Mouse (Mus musculus) heart, embryonic 11.5 days (tissue): Measurements from ENCODE around the gene Slc2a12. TPM values are rescaled to one million over a fixed set of nuclear protein-coding genes. Genes with fewer than 3 reads are reported as not detected.

Experiments used
- ATAC-seq: fragments of 200-750 bp; cut with Nextera tagmentation; replicated peaks from 2 replicates; pipeline ENCODE4 v1.8.0; 2017; ENCODE audit warnings: moderate library complexity; ENCODE audit not compliant: insufficient number of reproducible peaks, low FRiP score, low TSS enrichment
- H3K27ac ChIP-seq: fragments of 300-500 bp; sonication (generic); 2 replicates; pipeline ENCODE4 v1.5.1; 2014; ENCODE audit warnings: mild to moderate bottlenecking, low read depth, low read length
- H3K27me3 ChIP-seq: fragments of 300-500 bp; sonication (generic); 2 replicates; pipeline ENCODE4 v1.6.1; 2014; ENCODE audit warnings: mild to moderate bottlenecking, low read length, mixed read lengths; ENCODE audit not compliant: control insufficient read depth, insufficient read depth
- H3K36me3 ChIP-seq: fragments of 300-500 bp; sonication (generic); 2 replicates; pipeline ENCODE4 v1.6.1; 2014; ENCODE audit warnings: mild to moderate bottlenecking, low read length, moderate library complexity, mixed read lengths; ENCODE audit not compliant: control insufficient read depth, insufficient read depth
- H3K4me1 ChIP-seq: fragments of 300-500 bp; sonication (generic); 2 replicates; pipeline ENCODE4 v1.6.1; 2014; ENCODE audit warnings: low read length; ENCODE audit not compliant: control insufficient read depth, insufficient read depth
- H3K4me2 ChIP-seq: fragments of 300-500 bp; sonication (generic); 2 replicates; pipeline ENCODE4 v1.6.1; 2014; ENCODE audit warnings: mild to moderate bottlenecking, moderate library complexity
- H3K4me3 ChIP-seq: fragments of 300-500 bp; sonication (generic); 2 replicates; pipeline ENCODE4 v1.5.1; 2014; ENCODE audit warnings: low read depth, low read length
- H3K9ac ChIP-seq: fragments of 300-500 bp; sonication (generic); 2 replicates; pipeline ENCODE4 v1.6.1; 2014; ENCODE audit warnings: mild to moderate bottlenecking, low read depth, low read length, moderate library complexity
- H3K9me3 ChIP-seq: fragments of 300-500 bp; sonication (generic); replicated peaks from 2 replicates; pipeline ENCODE4 v1.6.1; 2016; ENCODE audit warnings: low read length; ENCODE audit not compliant: control insufficient read depth
- WGBS: fragments of 180-500 bp; shearing (Covaris S2); extraction: QIAGEN DNeasy Blood & Tissue Kit; methylation state at CpG from one replicate; pipeline ENCODE4 v1.1.7; 2014; ENCODE audit not compliant: insufficient replicate concordance; 5-methylcytosine and 5-hydroxymethylcytosine counted together
- polyA plus RNA-seq: library from polyadenylated mRNA; unstranded; fragments of >200 nt; fragmentation: Nextera tagmentation; extraction: Ambion mirVana; gene quantifications from 2 replicates; pipeline ENCODE4 v1.2.1, GENCODE M21; 2014

Slc2a12 gene
- polyA plus RNA-seq, 1 experiment from 2014 or later, result 1.9 TPM

- H3K27me3 ChIP-seq, result no peaks in the 10 kb centered on the region
- no peak overlapping the region for H3K9ac ChIP-seq
- no peaks in the 10 kb centered on the region for H3K36me3 ChIP-seq
- ATAC-seq, result no peak
- no peak overlapping the region for H3K27ac ChIP-seq
- WGBS, result 36% methylated on average over 10 of the region's 10 CpGs
- H3K4me1 ChIP-seq, result no peaks in the 10 kb centered on the region
- no peak overlapping the region for H3K4me3 ChIP-seq
- no peak overlapping the region for H3K4me2 ChIP-seq
- H3K9me3 ChIP-seq, result no peaks in the 10 kb centered on the region
Observed at GRCm38 (mm10) chr10:22615309-22615708, 29.5 kb upstream of the Slc2a12 start.

- Histone ChIP-seq H3K4me1 (no peaks in the 10 kb centered on the region), H3K36me3 (no peaks in the 10 kb centered on the region), H3K9ac (no peak overlapping the region), H3K9me3 (no peaks in the 10 kb centered on the region), H3K27ac (no peak overlapping the region), H3K27me3 (no peaks in the 10 kb centered on the region), H3K4me3 (no peak overlapping the region), H3K4me2 (no peak overlapping the region)
- WGBS, result 61% methylated on average over 2 of the region's 2 CpGs
- no peak for ATAC-seq
Observed at GRCm38 (mm10) chr10:22618842-22619241, 26.0 kb upstream of the Slc2a12 start.

- Histone ChIP-seq H3K27ac (no peak overlapping the region), H3K27me3 (no peaks in the 10 kb centered on the region), H3K4me2 (no peak overlapping the region), H3K9ac (no peak overlapping the region), H3K4me1 (no peaks in the 10 kb centered on the region), H3K36me3 (no peaks in the 10 kb centered on the region), H3K4me3 (no peak overlapping the region), H3K9me3 (no peaks in the 10 kb centered on the region)
- 63% methylated on average over 1 of the region's 1 CpGs for WGBS
- ATAC-seq, result no peak
Observed at GRCm38 (mm10) chr10:22628832-22629231, 16.0 kb upstream of the Slc2a12 start.

- Histone ChIP-seq H3K4me1 (no peaks in the 10 kb centered on the region), H3K4me2 (no peak overlapping the region), H3K36me3 (no peaks in the 10 kb centered on the region), H3K4me3 (no peak overlapping the region), H3K9me3 (no peaks in the 10 kb centered on the region), H3K27me3 (no peaks in the 10 kb centered on the region), H3K9ac (no peak overlapping the region), H3K27ac (no peak overlapping the region)
- WGBS, result 44% methylated on average over 4 of the region's 4 CpGs
- ATAC-seq, result no peak
Observed at GRCm38 (mm10) chr10:22631103-22631502, 13.7 kb upstream of the Slc2a12 start.

- Histone ChIP-seq H3K4me1 (no peaks in the 10 kb centered on the region), H3K27me3 (no peaks in the 10 kb centered on the region), H3K4me3 (no peak overlapping the region), H3K9ac (no peak overlapping the region), H3K4me2 (no peak overlapping the region), H3K36me3 (no peaks in the 10 kb centered on the region), H3K27ac (no peak overlapping the region), H3K9me3 (no peaks in the 10 kb centered on the region)
- WGBS, result 81% methylated on average over 7 of the region's 7 CpGs
- no peak for ATAC-seq
Observed at GRCm38 (mm10) chr10:22631528-22631927, 13.3 kb upstream of the Slc2a12 start.

- H3K4me1 ChIP-seq, result no peaks in the 10 kb centered on the region
- ATAC-seq, result no peak
- no peak overlapping the region for H3K4me2 ChIP-seq
- H3K4me3 ChIP-seq, result no peak overlapping the region
- WGBS, result 68% methylated on average over 4 of the region's 4 CpGs
- no peaks in the 10 kb centered on the region for H3K36me3 ChIP-seq
- H3K27ac ChIP-seq, result no peak overlapping the region
- H3K9me3 ChIP-seq, result no peaks in the 10 kb centered on the region
- no peak overlapping the region for H3K9ac ChIP-seq
- H3K27me3 ChIP-seq, result no peaks in the 10 kb centered on the region
Observed at GRCm38 (mm10) chr10:22631956-22632355, 12.9 kb upstream of the Slc2a12 start.

- H3K4me2 ChIP-seq, result no peak overlapping the region
- H3K9me3 ChIP-seq, result no peaks in the 10 kb centered on the region
- H3K9ac ChIP-seq, result no peak overlapping the region
- 38% methylated on average over 6 of the region's 6 CpGs for WGBS
- no peaks in the 10 kb centered on the region for H3K4me1 ChIP-seq
- H3K4me3 ChIP-seq, result no peak overlapping the region
- no peaks in the 10 kb centered on the region for H3K36me3 ChIP-seq
- no peak overlapping the region for H3K27ac ChIP-seq
- no peaks in the 10 kb centered on the region for H3K27me3 ChIP-seq
- no peak for ATAC-seq
Observed at GRCm38 (mm10) chr10:22633406-22634306, 11.2 kb upstream of the Slc2a12 start.

GRCm38 (mm10) chr10:22637241-22637640 lies 7.6 kb upstream of the Slc2a12 start:
- H3K27ac ChIP-seq, result no peak overlapping the region
- H3K4me1 ChIP-seq, result no peaks in the 10 kb centered on the region
- no peaks in the 10 kb centered on the region for H3K27me3 ChIP-seq
- H3K9ac ChIP-seq, result no peak overlapping the region
- no peaks in the 10 kb centered on the region for H3K9me3 ChIP-seq
- ATAC-seq, result no peak
- H3K4me3 ChIP-seq, result no peak overlapping the region
- H3K36me3 ChIP-seq, result no peaks in the 10 kb centered on the region
- no peak overlapping the region for H3K4me2 ChIP-seq
- WGBS, result 45% methylated on average over 3 of the region's 3 CpGs

GRCm38 (mm10) chr10:22644171-22644570 lies 640 bp upstream of the Slc2a12 start:
- Histone ChIP-seq H3K4me3 (no peak overlapping the region), H3K27me3 (no peaks in the 10 kb centered on the region), H3K36me3 (no peaks in the 10 kb centered on the region), H3K9ac (no peak overlapping the region), H3K4me1 (no peaks in the 10 kb centered on the region), H3K27ac (no peak overlapping the region), H3K9me3 (no peaks in the 10 kb centered on the region), H3K4me2 (peak overlapping the region; percentile 70; the same call in 1 of the 2 replicates)
- 80% methylated on average over 9 of the region's 9 CpGs for WGBS
- ATAC-seq, result no peak
